Mouse (Mus musculus) stomach, postnatal 0 days (tissue): ENCODE measurements around the gene Tefm.

Experiments
- CTCF ChIP-seq: IDR thresholded peaks from 2 replicates; pipeline ENCODE4 v1.5.1; 2016; ENCODE audit warnings: antibody characterized with exemption, low read depth, mild to moderate bottlenecking, moderate library complexity
- EP300 ChIP-seq: optimal IDR thresholded peaks from 2 replicates; pipeline ENCODE3; 2016; ENCODE audit warnings: antibody characterized with exemption

DNA sequence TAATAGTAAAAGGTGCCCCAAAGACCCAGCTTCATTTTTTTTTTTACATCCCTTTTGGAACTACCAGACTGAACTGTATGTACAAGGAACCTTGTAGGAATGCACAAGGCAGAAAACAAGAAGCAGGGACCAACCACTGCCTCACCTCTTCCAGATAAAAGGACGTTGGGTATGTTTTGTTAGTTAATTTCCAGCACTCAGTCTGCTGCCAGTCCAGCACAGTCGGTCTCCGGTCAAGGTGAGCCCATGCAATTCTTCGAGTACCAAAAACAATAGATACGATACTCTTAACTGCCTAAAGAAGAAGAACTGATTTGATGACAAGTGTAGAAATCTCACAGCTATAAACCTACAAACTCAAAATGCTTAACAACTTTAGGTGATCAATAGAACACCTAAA, 4.2 kb downstream of the Tefm start:
- TF ChIP-seq CTCF (no peak), EP300 (no peak)
